Mouse (Mus musculus): ENCODE measurements at regions not wholly inside any gene's neighbourhood (a gene's known extent, or its start where the extent isn't known, plus 50 kb on each side); places are given as distances from the start of the nearest gene placed in this dataset.

- no peak for TF ChIP-seq POLR2A (IDR thresholded peaks at IDR 0.05; ENCODE audit: borderline replicate concordance, insufficient read depth, low read length)
- no peak for TF ChIP-seq CTCF (IDR thresholded peaks at IDR 0.05; ENCODE audit: borderline replicate concordance, insufficient read depth, low read depth, low read length)
These were observed 523.5 kb downstream of the Adam6a start for GRCm38 (mm10) chr12:114067166-114067565.

All from cerebellum, adult 2 months (tissue).